Mouse (Mus musculus): ENCODE measurements around the gene Gm16223. TPM values are rescaled to one million over a fixed set of nuclear protein-coding genes. Genes with fewer than 3 reads are reported as not detected.

Gm16223 gene
- polyA plus RNA-seq, 1 experiment from 2014 or later, result not detected

DNA sequence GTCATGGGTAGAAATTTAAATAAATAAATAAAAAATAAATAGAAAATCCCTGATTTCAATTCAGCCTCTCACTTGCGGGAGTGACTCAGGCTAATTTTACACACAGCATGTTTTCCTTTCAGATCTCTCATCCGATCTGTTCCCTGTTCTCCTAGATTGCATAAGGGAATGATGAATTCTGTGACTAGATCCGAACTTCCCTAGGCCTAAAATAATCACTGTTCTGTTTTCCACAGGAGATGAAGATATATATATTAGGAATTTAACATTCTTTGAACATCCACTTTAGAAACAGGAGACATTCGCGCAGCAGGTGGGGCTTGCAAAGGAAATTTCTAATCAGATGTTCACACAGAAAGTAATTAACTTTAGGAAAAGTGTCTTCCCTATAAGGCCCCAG lies 171.5 kb downstream of the Gm16223 start:
- Histone ChIP-seq H3K36me3 (no peaks in the 10 kb centered on the region), H3K27ac (replicated peaks) (no peak overlapping the region), H3K4me2 (replicated peaks) (no peak overlapping the region), H3K4me3 (no peak overlapping the region), H3K9me3 (no peaks in the 10 kb centered on the region), H3K4me1 (no peaks in the 10 kb centered on the region), H3K27me3 (no peaks in the 10 kb centered on the region), H3K9ac (replicated peaks) (no peak overlapping the region)
- ATAC-seq (ENCODE audit: low FRiP score, low read depth), result no peak
- WGBS, result 68% methylated on average over 5 of the region's 5 CpGs

DNA sequence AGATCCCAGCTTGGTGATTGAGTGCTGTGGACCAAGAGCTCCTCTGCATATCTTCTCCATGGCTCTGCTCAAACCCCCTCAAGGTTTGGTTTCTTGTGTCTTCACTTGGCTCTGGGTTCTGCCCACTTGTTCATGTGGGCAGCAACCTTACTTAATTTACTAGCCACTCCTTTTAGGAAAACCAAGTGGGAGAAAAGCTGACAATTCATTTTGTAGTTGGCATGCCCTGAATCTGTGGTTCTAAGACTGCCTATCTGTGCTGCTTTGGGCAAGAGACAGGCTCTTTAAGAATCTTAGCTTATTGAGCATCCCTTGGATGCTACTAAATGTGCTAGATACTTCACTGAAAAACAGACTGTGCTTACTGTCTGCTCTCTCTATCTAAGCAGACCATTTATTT lies 172.0 kb downstream of the Gm16223 start:
- ATAC-seq (ENCODE audit: low FRiP score, low read depth), result no peak
- no peak overlapping the region for H3K27ac ChIP-seq (replicated peaks)
- no peak overlapping the region for H3K4me3 ChIP-seq
- H3K4me1 ChIP-seq, result no peaks in the 10 kb centered on the region
- no peaks in the 10 kb centered on the region for H3K36me3 ChIP-seq
- H3K9me3 ChIP-seq, result no peaks in the 10 kb centered on the region
- no peak overlapping the region for H3K4me2 ChIP-seq (replicated peaks)
- no peaks in the 10 kb centered on the region for H3K27me3 ChIP-seq
- no peak overlapping the region for H3K9ac ChIP-seq (replicated peaks)

DNA sequence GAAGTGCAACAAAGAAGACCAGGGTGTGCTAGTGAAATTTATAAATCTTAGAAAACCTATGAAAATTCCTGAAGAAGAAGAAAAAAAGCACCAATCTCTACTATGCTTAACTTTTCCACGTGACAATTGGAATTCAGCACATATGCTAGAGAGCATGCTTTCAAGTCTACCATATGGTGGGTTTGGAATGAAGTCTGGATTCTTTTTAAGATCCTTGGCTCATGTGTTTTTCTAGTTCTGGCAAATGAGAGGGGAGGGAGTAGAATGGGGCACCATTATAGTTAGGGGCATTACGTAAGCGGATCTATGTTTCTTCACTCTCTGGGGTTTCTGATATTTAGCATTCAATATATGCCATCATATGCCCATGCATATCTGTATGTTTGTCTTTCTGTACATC lies 182.6 kb downstream of the Gm16223 start:
- H3K4me3 ChIP-seq, result no peak overlapping the region
- 89% methylated on average over 3 of the region's 3 CpGs for WGBS
- no peak overlapping the region for H3K27ac ChIP-seq (replicated peaks)
- no peak overlapping the region for H3K9ac ChIP-seq (replicated peaks)
- no peaks in the 10 kb centered on the region for H3K36me3 ChIP-seq
- no peaks in the 10 kb centered on the region for H3K4me1 ChIP-seq
- H3K4me2 ChIP-seq (replicated peaks), result no peak overlapping the region
- ATAC-seq (ENCODE audit: low FRiP score, low read depth), result no peak
- no peaks in the 10 kb centered on the region for H3K27me3 ChIP-seq
- H3K9me3 ChIP-seq, result no peaks in the 10 kb centered on the region

Other genes starting within 250 kb of the Gm16223 start
- gene Bod1l, start 223.6 kb upstream of the Gm16223 start, polyA plus RNA-seq (2016; fragmentation: Nextera tagmentation; extraction: Ambion mirVana), result 28.7 and 32.2 TPM in 2 replicates